Mouse (Mus musculus): Measurements from ENCODE around the gene Ifngr2. TPM values are rescaled to one million over a fixed set of nuclear protein-coding genes. Genes with fewer than 3 reads are reported as not detected.

Gene Ifngr2
- total and polyA plus RNA-seq, 3 experiments = 100 to 120 (median 120) TPM

GRCm38 (mm10) chr16:91606958-91607357 is 60.1 kb downstream of the Ifngr2 start:
- Histone ChIP-seq H3K36me3 (ENCODE audit: control insufficient read depth, insufficient read depth, low read length) (no peaks in the 10 kb centered on the region), H3K27me3 (ENCODE audit: control insufficient read depth, insufficient read depth, low read length) (no peaks in the 10 kb centered on the region), H3K9ac (ENCODE audit: low read depth, low read length) (no peak overlapping the region), H3K79me2 (replicated peaks; ENCODE audit: control insufficient read depth, insufficient read depth, low read length) (no peaks in the 10 kb centered on the region), H3K27ac (no peak overlapping the region), H3K4me1 (ENCODE audit: control insufficient read depth, insufficient read depth, low read length) (no peaks in the 10 kb centered on the region), H3K4me3 (no peak overlapping the region)
- intact Hi-C loops (cut with DNase I) = no loop called here
- 79% methylated on average over 8 of the region's 8 CpGs for WGBS
- DNase-seq = no peak
- TF ChIP-seq CTCF (IDR thresholded peaks at IDR 0.05) (no peak), POLR2A (IDR thresholded peaks at IDR 0.05; ENCODE audit: insufficient read depth, low read depth, low read length) (no peak), EP300 (IDR thresholded peaks at IDR 0.05; ENCODE audit: insufficient read depth, low read depth, low read length) (no peak)

- H3K27ac ChIP-seq = peak overlapping the region; percentile 3; the same call in 1 of the 2 replicates
- no peak overlapping the region for H3K9ac ChIP-seq (ENCODE audit: low read depth, low read length)
- DNase-seq = peak; percentile 54 to 74
- TF ChIP-seq EP300 (IDR thresholded peaks at IDR 0.05; ENCODE audit: insufficient read depth, low read depth, low read length) (peak; percentile 72; the same call in 1 of the 2 replicates), POLR2A (IDR thresholded peaks at IDR 0.05; ENCODE audit: insufficient read depth, low read depth, low read length) (no peak), CTCF (IDR thresholded peaks at IDR 0.05) (no peak)
- H3K4me1 ChIP-seq (ENCODE audit: control insufficient read depth, insufficient read depth, low read length) = no peaks in the 10 kb centered on the region
- H3K4me3 ChIP-seq = no peak overlapping the region
- H3K36me3 ChIP-seq (ENCODE audit: control insufficient read depth, insufficient read depth, low read length) = no peaks in the 10 kb centered on the region
- 32% methylated on average over 9 of the region's 9 CpGs for WGBS
- H3K27me3 ChIP-seq (ENCODE audit: control insufficient read depth, insufficient read depth, low read length) = no peaks in the 10 kb centered on the region
- intact Hi-C loops (cut with DNase I) = no loop called here
- H3K79me2 ChIP-seq (replicated peaks; ENCODE audit: control insufficient read depth, insufficient read depth, low read length) = no peaks in the 10 kb centered on the region
These were observed 62.8 kb downstream of the Ifngr2 start for GRCm38 (mm10) chr16:91609501-91610245.

GRCm38 (mm10) chr16:91611248-91611647 is 64.4 kb downstream of the Ifngr2 start:
- H3K79me2 ChIP-seq (replicated peaks; ENCODE audit: control insufficient read depth, insufficient read depth, low read length) = no peaks in the 10 kb centered on the region
- intact Hi-C loops (cut with DNase I) = no loop called here
- H3K27ac ChIP-seq = no peak overlapping the region

GRCm38 (mm10) chr16:91612525-91612924 is 65.7 kb downstream of the Ifngr2 start:
- TF ChIP-seq CTCF (IDR thresholded peaks at IDR 0.05) = no peak
- TF ChIP-seq EP300 (IDR thresholded peaks at IDR 0.05; ENCODE audit: insufficient read depth, low read depth, low read length) = no peak
- no peak for TF ChIP-seq POLR2A (IDR thresholded peaks at IDR 0.05; ENCODE audit: insufficient read depth, low read depth, low read length)
- Histone ChIP-seq H3K9ac (ENCODE audit: low read depth, low read length) (no peak overlapping the region), H3K27me3 (ENCODE audit: control insufficient read depth, insufficient read depth, low read length) (no peaks in the 10 kb centered on the region), H3K27ac (no peak overlapping the region), H3K4me3 (no peak overlapping the region), H3K79me2 (replicated peaks; ENCODE audit: control insufficient read depth, insufficient read depth, low read length) (no peaks in the 10 kb centered on the region), H3K4me1 (ENCODE audit: control insufficient read depth, insufficient read depth, low read length) (no peaks in the 10 kb centered on the region), H3K36me3 (ENCODE audit: control insufficient read depth, insufficient read depth, low read length) (no peaks in the 10 kb centered on the region)
- 77% methylated on average over 5 of the region's 5 CpGs for WGBS
- intact Hi-C loops (cut with DNase I) = no loop called here
- DNase-seq = no peak

More at GRCm38 (mm10) chr16:91611248-91611647, 64.4 kb downstream of the Ifngr2 start:
- peak in 1 of 2 experiments; percentile 30 for DNase-seq
- Histone ChIP-seq H3K36me3 (ENCODE audit: control insufficient read depth, insufficient read depth, low read length) (no peaks in the 10 kb centered on the region), H3K27me3 (ENCODE audit: control insufficient read depth, insufficient read depth, low read length) (no peaks in the 10 kb centered on the region), H3K4me1 (ENCODE audit: control insufficient read depth, insufficient read depth, low read length) (no peaks in the 10 kb centered on the region), H3K9ac (ENCODE audit: low read depth, low read length) (no peak overlapping the region), H3K4me3 (no peak overlapping the region)
- TF ChIP-seq POLR2A (IDR thresholded peaks at IDR 0.05; ENCODE audit: insufficient read depth, low read depth, low read length) = no peak
- no peak for TF ChIP-seq CTCF (IDR thresholded peaks at IDR 0.05)
- no peak for TF ChIP-seq EP300 (IDR thresholded peaks at IDR 0.05; ENCODE audit: insufficient read depth, low read depth, low read length)
- WGBS = 45% methylated on average over 11 of the region's 11 CpGs

GRCm38 (mm10) chr16:91614552-91614951 is 67.7 kb downstream of the Ifngr2 start:
- Histone ChIP-seq H3K4me3 (no peak overlapping the region), H3K27me3 (ENCODE audit: control insufficient read depth, insufficient read depth, low read length) (no peaks in the 10 kb centered on the region), H3K4me1 (ENCODE audit: control insufficient read depth, insufficient read depth, low read length) (no peaks in the 10 kb centered on the region), H3K9ac (ENCODE audit: low read depth, low read length) (no peak overlapping the region), H3K27ac (no peak overlapping the region), H3K36me3 (ENCODE audit: control insufficient read depth, insufficient read depth, low read length) (no peaks in the 10 kb centered on the region), H3K79me2 (replicated peaks; ENCODE audit: control insufficient read depth, insufficient read depth, low read length) (no peaks in the 10 kb centered on the region)
- intact Hi-C loops (cut with DNase I) = no loop called here
- TF ChIP-seq EP300 (IDR thresholded peaks at IDR 0.05; ENCODE audit: insufficient read depth, low read depth, low read length) (no peak), CTCF (IDR thresholded peaks at IDR 0.05) (no peak), POLR2A (IDR thresholded peaks at IDR 0.05; ENCODE audit: insufficient read depth, low read depth, low read length) (no peak)
- 80% methylated on average over 6 of the region's 6 CpGs for WGBS
- no peak for DNase-seq

Small RNAs within 50 kb of the gene (microRNA-seq; reads per million reads assigned to microRNA genes)
- gene Mir6367 = 0 reads per million in 2 experiments

Other genes with a start within 250 kb of the Ifngr2 start
- gene Ifnar2, start 174.3 kb upstream of the Ifngr2 start, total RNA-seq (2021) = 10 to 100 TPM; 31.2 to 36.0 TPM
- 39.9 and 51.6 TPM in 2 replicates for gene Ifnar2, start 174.3 kb upstream of the Ifngr2 start, polyA plus RNA-seq (2012; rRNA removed)
- not detected for gene Gm21970, start 155.4 kb upstream of the Ifngr2 start, total RNA-seq (2021)
- not detected in 2 replicates for gene Gm21970, start 155.4 kb upstream of the Ifngr2 start, polyA plus RNA-seq (2012; rRNA removed)
- gene Il10rb, start 140.9 kb upstream of the Ifngr2 start, total RNA-seq (2021) = 100 to 1,000 TPM in 1 of 2 experiments, 10 to 100 TPM in 1; 98.2 to 122 TPM
- gene Il10rb, start 140.9 kb upstream of the Ifngr2 start, polyA plus RNA-seq (2012; rRNA removed) = 136 and 182 TPM in 2 replicates
- 10 to 100 TPM; 23.6 to 24.0 TPM for gene Ifnar1, start 61.8 kb upstream of the Ifngr2 start, total RNA-seq (2021)
- gene Ifnar1, start 61.8 kb upstream of the Ifngr2 start, polyA plus RNA-seq (2012; rRNA removed) = 12.5 and 20.2 TPM in 2 replicates
- 10 to 100 TPM; 47.0 to 62.7 TPM for gene Tmem50b, start 50.7 kb downstream of the Ifngr2 start, total RNA-seq (2021)
- gene Tmem50b, start 50.7 kb downstream of the Ifngr2 start, polyA plus RNA-seq (2012; rRNA removed) = 63.4 and 99.8 TPM in 2 replicates
- 10 to 100 TPM; 31.1 to 34.1 TPM for gene Dnajc28, start 72.0 kb downstream of the Ifngr2 start, total RNA-seq (2021)
- 9.8 and 19.5 TPM in 2 replicates for gene Dnajc28, start 72.0 kb downstream of the Ifngr2 start, polyA plus RNA-seq (2012; rRNA removed)
- gene Gart, start 99.9 kb downstream of the Ifngr2 start, total RNA-seq (2021) = 10 to 100 TPM; 62.7 to 66.2 TPM
- gene Gart, start 99.9 kb downstream of the Ifngr2 start, polyA plus RNA-seq (2012; rRNA removed) = 25.0 and 43.4 TPM in 2 replicates
- gene Son, start 100.4 kb downstream of the Ifngr2 start, total RNA-seq (2021) = 100 to 1,000 TPM; 134 to 135 TPM
- gene Son, start 100.4 kb downstream of the Ifngr2 start, polyA plus RNA-seq (2012; rRNA removed) = 111 and 218 TPM in 2 replicates
- 1 to 10 TPM; 3.9 to 4.9 TPM for gene Donson, start 141.7 kb downstream of the Ifngr2 start, total RNA-seq (2021)
- gene Donson, start 141.7 kb downstream of the Ifngr2 start, polyA plus RNA-seq (2012; rRNA removed) = 2.4 and 5.8 TPM in 2 replicates
- gene Cryzl1, start 181.9 kb downstream of the Ifngr2 start, total RNA-seq (2021) = 10 to 100 TPM; 22.2 to 26.0 TPM
- 19.2 and 37.5 TPM in 2 replicates for gene Cryzl1, start 181.9 kb downstream of the Ifngr2 start, polyA plus RNA-seq (2012; rRNA removed)
- gene Itsn1, start 182.2 kb downstream of the Ifngr2 start, total RNA-seq (2021) = 10 to 100 TPM; 45.1 to 46.7 TPM
- 35.8 and 48.5 TPM in 2 replicates for gene Itsn1, start 182.2 kb downstream of the Ifngr2 start, polyA plus RNA-seq (2012; rRNA removed)